Mouse (Mus musculus) spleen, postnatal 36 days (tissue): ENCODE results near the gene Olig1.
"Not testable (repeated sequence)": the region's sequence is repeated elsewhere in the genome, so short reads cannot be mapped to it uniquely, and the experiment has no call there.

ENCODE experiments used
- DNase-seq, 2 experiments: peaks; one replicate each; pipeline ENCODE4 v3.0.0; 2022; ENCODE audit warnings: low spot score in 2 of 2, mixed read lengths in 1 of 2

The Olig1 gene

DNA sequence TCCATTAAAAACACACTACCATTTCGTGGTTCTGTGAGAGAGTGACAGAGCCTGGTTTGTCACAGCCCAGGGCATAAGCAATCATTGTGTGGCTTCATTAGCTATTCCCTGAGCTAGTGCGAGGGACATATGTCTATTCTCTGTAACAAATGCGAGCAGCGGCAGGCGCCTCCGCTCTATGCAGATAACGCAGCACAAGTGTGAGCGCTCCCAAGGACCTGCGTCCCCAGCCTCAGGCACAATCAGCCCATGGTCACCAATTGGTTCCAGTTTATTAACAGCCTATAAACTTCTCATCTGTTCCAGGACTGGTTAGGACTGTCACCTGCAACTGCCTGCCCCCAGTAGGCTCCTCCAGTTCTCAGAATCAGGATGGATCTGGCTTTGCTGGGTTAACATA is 23.3 kb upstream of the Olig1 start:
- no peak for DNase-seq

DNA sequence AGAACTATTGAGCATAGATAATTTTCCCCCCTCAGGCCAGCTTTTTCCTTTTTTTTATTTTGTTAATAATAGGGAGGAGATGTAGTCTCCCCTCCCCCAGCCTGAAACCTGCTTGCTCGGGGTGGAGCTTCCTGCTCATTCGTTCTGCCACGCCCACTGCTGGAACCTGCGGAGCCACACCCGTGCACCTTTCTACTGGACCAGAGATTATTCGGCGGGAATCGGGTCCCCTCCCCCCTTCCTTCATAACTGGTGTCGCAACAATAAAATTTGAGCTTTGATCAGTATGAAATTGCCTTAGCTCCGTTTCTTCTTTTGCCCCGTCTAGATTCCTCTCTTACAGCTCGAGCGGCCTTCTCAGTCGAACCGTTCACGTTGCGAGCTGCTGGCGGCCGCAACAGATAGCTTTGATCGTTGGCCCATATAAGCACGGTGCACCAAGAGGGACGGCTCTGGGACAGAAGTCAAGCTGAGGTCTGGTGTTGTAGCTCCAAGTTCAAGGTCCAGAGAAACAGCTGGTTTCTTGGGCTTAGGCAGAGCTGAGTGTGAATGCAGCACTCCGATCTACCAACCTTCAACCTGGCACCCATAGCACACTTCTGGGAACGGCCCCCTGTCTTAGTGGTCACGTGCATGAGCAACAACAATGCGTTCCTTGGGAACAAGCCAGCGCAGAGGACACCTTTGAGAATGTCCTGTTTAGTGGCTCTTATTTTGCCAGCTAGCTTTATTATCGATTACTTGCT is 14.0 kb upstream of the Olig1 start:
- DNase-seq, result not testable (repeated sequence)

- DNase-seq, result no peak
Observed at GRCm38 (mm10) chr16:91258956-91259355, 10.6 kb upstream of the Olig1 start.

DNA sequence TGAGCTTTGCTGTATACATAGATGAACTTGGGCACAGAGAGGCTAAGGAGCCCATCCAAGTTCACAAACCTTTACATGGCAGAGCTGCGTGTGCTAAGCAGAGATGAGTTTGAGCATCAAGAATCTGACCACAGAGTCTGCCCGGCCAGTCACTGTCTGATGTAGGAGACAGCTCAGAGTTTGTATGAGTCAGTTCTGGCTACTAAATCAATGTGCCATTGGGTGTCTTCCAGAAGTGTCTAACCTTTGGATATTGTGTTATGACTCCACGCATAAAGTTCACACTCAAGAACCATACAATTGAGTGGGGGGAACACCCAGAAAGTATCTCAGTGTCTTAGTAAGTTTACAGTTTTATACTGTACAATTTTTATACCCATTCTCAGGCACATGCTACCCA is 8.7 kb upstream of the Olig1 start:
- DNase-seq, result no peak

- DNase-seq, result no peak
Observed at GRCm38 (mm10) chr16:91262467-91263220, 6.9 kb upstream of the Olig1 start.

- no peak for DNase-seq
Observed at GRCm38 (mm10) chr16:91265972-91266371, 3.6 kb upstream of the Olig1 start.

- no peak for DNase-seq
Observed at GRCm38 (mm10) chr16:91268724-91269452, 684 bp upstream of the Olig1 start.

- DNase-seq, result no peak
Observed at GRCm38 (mm10) chr16:91270212-91270971, 820 bp downstream of the Olig1 start.

DNA sequence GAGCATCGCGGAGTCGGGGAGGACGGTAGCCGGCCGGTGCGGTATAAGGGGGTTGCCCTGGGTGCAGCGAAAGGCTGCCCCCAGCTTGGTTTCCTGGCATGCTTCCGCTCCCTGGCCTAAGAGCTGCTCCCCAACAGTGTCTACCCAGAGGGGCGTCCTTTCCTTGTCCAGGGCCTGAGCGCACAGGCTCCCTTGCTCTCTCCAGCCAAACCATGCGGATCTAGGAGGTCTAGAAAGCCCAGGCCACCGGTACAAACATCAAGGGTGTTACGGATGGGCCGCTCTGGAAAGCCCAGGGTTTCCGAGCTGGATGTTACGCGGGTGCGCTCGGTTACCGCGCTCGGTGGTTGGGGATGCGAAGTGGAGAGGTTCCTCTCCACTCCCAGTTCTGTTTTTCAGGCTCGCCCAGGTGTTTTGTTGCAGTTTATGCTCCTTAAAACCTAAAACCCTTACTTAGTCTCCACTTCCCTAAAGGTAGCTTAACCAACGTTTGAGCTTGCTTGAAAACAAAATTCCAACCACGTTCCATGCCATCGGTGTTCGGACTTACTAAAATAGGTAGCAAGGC is 1.5 kb downstream of the Olig1 start:
- no peak for DNase-seq

DNA sequence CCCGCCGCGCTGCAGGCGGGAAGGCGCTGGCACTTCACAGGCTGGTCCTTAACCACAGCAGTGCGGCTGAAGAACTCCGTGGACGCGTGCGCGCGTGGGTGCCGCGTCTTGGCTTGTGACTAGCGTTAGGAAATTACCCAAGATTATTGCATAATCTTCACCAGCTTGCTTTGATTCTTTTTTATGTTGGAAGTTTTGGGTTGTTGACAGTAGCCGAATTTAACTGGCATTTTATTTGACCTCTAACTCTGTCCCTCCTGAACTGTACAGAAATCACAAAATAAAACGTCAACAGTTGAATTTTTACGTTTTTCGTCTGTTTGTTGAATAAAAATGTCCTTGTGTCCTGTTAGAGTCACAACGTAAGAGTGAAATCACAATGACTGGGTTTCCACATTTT is 2.1 kb downstream of the Olig1 start:
- DNase-seq, result no peak

DNA sequence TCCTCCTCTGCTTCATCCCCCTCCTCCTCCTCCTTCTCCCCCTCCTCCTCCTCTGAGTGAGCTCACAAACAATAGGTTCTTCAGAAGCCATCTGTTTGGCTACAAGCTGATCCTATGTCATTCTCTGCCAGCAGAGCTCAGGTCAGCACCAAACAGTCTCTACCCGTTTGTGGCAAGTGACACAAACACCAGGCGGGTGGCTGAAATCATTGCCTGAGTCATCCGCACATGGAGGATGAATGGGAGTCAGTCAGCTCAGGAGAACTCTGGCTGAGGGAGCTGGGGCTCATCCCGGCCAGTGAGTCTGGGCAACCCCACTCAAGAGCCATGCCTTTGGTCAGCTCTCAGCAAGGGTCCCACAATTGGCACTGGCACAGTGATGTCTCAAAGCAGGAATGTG is 10.9 kb downstream of the Olig1 start:
- no peak for DNase-seq

GRCm38 (mm10) chr16:91292080-91292479 is 22.5 kb downstream of the Olig1 start:
- DNase-seq, result no peak

DNA sequence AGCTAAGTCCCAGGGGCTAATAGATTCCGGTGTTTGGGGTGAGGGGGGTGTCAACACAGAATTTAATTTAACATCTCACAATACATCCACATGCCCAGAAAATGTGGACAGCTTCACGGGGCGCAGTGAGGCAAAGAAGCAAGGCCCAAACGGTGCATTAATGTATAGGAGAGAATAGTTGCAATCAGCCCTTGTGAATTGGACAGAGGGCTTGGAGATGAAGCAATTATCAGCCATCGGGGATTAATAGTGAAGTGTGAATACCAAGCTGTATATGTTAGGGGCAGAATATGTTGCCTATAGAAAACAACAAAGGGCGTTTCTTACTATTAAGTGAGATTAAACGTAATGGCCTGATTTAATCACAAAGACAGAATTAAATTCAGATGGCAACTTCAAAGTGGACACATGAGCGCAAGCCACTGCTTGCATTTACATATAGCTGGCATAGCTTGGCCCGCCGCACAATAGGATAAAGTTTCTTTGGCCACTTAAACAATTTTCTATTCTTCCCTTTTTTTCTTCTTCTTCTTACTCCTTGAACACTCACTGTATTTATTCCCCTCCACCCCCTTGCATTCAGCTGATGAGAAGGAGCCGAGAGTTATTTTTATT is 23.3 kb downstream of the Olig1 start:
- DNase-seq, result no peak

DNA sequence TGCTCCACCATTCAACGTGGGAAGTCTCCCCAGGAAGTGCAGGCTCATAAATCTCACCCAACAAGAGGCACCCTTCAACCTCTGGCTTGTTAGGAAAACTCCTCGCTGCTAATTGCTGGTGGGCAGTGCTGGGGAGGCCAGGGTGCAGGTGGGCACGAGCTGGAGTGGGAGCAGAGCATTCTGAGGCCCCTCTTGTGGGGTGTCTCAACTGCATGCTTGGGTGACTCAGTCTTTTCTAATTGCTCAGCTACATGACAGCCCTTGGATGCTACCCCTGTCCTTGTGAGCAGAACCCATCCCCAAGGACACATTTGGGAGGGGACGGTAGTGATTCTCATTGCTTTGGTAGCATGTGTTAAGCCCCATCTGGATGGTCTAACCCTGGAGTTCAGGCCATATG is 28.2 kb downstream of the Olig1 start:
- DNase-seq, result no peak

GRCm38 (mm10) chr16:91299412-91299811 is 29.8 kb downstream of the Olig1 start:
- DNase-seq, result no peak

GRCm38 (mm10) chr16:91300641-91301441 is 31.3 kb downstream of the Olig1 start:
- no peak for DNase-seq

GRCm38 (mm10) chr16:91301454-91301853 is 31.9 kb downstream of the Olig1 start:
- no peak for DNase-seq

DNA sequence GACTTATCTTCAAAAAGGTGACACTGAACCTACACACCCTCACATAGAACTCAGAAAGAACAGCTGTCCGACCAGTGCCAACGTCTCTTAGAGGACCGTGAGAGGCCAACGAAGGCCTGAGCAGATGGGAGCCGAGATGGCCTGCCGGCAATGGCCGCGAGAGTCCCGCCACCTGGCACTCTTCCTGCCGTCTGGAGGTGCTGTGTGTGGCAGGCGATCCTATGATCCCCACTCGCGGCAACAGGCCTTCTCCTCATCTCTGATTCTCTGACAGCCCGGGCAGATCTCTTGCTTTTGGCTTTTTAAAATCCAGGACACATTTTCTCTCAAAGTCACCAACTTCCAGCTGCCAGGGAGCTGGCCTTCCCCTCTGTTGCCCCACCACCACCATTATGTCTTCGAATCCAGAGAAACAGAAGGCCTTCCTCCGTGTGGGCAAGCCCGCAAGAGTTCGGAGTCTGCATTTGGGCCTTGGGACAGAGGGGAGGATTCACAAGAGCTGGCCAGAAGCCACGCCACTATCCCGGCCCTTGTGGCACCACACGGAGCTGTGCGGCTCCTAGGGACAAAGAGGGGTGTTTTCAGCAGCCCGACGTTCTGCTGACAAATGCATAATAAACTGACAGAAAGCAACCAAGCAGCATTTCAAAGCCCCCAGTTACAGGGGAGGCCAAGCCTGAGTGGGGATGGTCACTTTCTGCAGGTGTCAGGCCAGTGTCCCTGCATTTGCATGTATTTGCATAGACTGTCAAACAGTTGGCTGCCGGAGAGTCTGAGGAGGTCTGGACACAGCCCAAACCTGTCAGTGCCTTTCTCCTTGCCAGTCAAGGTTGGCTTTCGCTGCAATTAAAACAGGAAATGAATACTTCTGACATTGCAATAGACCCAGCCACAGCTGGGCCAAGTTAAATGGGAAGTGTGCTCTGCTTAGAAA is 34.5 kb downstream of the Olig1 start:
- no peak for DNase-seq

DNA sequence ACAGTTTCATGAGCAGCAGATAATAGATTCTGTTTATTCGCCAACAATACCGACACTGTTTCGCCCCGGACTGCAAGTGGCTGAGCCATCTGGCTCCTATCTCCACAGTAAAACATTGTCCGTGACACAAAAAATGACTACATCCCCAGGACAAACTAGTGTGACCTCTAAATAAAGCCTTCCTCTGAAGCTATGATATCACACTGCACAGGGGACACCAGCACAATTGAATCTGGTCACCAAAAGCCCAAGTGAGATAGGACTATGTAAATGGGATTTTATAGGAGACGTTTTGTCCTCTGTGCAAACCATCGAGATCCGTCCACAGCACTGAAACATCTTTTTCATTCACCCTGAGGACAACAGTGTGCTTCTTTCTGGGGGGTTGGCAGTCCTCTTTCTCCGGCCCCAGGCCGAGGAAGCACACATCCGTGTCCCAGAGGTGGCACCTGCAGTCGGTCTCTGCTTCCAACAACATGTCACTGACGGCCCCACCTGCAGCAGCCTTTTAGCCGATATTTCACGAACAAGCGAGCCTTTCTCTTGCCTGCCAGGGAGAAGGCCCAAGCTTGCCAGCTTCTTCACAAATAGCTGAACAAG is 36.0 kb downstream of the Olig1 start:
- no peak for DNase-seq
